Mouse (Mus musculus): ENCODE data around the gene Tiam1.

The Tiam1 gene

GRCm38 (mm10) chr16:90047841-90048240 lies 95.7 kb downstream of the Tiam1 start:
- DNase-seq (ENCODE audit: low spot score), result no peak

DNA sequence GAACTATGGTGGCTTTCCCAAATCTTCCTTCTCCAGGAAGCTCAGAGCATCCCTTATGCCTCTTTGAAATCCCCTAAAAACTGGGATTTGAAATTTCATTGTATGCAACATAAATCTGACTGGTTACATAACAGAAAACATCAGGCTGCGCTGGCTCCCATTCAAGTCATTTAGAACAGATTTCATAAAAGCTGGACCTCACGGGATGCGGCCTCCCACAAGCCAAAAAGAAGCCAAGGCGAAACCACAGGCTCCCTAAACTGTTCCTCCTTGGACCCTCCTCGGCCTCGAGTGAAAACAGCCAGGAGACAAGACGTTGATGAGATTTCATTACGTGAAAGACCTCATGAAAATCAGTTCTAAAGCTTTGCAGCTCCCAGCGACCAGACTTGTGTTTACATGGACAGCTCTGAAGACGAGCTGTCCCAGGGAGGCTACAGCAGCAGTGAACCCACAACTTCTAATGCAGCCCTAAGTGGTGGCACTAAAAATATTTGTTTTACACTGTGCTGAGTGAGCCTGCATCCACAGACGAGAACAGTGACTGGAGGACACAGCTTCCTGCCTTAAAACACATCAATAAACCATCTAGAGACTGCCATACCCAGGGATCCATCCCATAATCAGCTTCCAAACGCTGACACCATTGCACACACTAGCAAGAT lies 96.9 kb downstream of the Tiam1 start:
- DNase-seq (ENCODE audit: low spot score), result peak; percentile 29

DNA sequence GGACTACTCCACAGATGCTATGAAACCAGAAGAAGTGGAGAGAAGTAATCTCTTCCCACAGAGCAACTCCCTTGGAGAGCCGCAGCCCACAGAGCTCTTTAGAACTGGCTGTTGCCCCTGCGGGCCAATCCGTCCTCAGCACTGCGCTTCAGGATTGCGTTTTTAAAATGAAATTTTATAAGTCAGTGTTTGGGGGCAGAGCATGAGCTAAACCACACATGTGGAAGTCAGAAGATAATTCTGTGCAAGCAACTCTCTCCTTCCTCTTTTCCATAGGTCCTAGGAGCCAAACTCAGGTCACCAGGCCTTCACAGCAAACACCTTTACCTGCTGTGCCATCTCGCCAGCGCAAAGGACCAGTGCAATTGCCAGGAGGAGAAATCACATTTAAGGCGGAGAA lies 98.0 kb downstream of the Tiam1 start:
- DNase-seq (ENCODE audit: low spot score), result no peak

- no peak for DNase-seq (ENCODE audit: low spot score)
Observed at GRCm38 (mm10) chr16:90044004-90044754, 99.4 kb downstream of the Tiam1 start.

- DNase-seq (ENCODE audit: low spot score), result no peak
Observed at GRCm38 (mm10) chr16:90042874-90043273, 100.7 kb downstream of the Tiam1 start.

- DNase-seq (ENCODE audit: low spot score), result no peak
Observed at GRCm38 (mm10) chr16:90042386-90042785, 101.2 kb downstream of the Tiam1 start.

- no peak for DNase-seq (ENCODE audit: low spot score)
Observed at GRCm38 (mm10) chr16:90040771-90041364, 102.7 kb downstream of the Tiam1 start.

DNA sequence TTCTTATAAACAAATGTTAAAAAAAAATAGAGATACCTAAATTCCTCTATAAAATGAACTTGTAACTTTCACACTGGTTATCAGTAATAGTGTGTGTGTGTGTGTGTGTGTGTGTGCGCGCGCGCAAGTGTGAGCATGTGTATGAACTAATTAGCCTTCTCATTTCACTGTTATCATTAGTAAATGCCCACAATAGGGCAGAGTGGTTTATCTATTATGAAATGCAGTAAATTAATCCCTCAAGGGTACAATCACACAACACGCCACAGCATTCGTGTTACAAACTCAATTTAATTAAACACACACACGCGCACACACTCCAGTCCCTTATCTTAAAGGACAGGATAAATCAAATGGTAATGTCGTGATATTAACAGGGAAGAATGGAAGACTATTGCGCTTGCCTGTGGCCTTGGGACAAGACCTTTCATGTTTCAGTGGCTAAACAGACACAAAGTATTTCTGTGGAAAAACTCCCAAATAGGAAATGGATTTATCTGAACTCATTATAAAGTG lies 107.9 kb downstream of the Tiam1 start:
- DNase-seq (ENCODE audit: low spot score), result no peak

GRCm38 (mm10) chr16:90030355-90030754 lies 113.2 kb downstream of the Tiam1 start:
- DNase-seq (ENCODE audit: low spot score), result no peak

- DNase-seq (ENCODE audit: low spot score), result no peak
Observed at GRCm38 (mm10) chr16:90027886-90028285, 115.7 kb downstream of the Tiam1 start.

- DNase-seq (ENCODE audit: low spot score), result no peak
Observed at GRCm38 (mm10) chr16:90025526-90026172, 117.9 kb downstream of the Tiam1 start.

DNA sequence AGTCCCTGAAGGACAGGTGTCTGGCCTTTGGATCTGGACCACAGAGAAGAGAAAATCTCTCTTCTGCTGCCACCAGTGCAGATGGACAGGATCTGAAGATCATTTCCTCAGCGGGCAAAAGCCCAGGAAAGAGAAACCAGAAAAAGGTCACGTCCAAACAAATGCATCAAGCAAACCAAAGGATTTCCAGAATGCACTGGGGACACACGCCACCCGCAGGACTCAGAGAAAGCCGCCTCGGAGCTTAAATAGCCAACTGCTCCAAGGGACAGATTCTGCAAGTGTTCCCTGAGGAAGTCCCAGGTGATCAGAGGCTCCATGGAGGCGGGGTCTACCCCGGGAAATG lies 119.9 kb downstream of the Tiam1 start:
- DNase-seq (ENCODE audit: low spot score), result no peak

DNA sequence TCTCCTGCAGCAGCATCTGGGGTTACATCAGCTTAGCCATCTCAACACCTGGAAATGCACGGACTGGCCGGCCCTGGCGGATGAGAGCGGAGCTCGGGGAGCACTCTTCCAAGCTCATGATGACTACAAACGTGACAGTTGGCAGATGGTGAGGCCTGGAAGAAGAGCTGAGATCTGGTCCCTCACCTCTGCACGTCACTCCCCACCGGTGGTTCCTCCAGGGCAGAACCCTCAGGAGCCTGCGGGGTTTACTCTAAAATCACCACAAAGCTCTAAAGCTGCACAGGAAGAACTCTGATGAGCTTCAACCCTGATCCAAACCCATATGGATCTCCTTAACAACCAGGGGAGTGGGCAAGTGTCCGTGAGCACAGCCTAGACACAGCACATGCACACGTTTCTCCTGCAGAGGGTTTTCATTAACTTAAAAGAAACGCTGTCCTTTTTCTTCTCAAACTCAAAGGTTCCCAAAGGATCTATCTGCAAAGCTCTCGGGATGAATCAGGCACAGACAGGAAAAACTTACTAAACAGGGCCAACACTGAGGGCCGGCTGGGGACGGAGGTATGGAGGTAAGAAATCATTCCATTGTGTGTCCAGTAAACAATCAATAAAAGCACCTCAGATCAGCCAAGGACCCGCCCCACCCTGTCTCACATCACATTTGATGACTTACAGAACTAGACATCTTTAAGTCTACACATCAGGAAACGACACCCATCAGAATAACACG lies 120.5 kb downstream of the Tiam1 start:
- no peak for DNase-seq (ENCODE audit: low spot score)

DNA sequence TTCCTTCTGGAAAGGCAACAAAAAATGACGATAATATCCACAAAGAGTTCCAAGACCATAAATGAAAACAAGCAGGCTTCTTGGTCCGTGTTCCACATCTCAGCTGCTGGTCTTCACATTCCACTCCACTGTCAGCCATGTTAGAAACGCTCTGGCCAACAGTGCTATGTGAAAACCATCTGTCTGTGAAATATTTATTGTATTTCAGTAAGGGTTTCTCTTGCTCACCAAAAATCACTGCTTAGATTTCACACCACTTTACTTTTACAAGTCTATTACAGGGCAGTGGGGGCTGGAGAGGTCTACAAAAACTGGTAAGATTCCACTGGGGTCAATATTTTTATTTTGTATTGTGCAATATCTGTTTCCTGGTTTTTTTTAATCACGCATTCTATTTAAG lies 127.5 kb downstream of the Tiam1 start:
- no peak for DNase-seq (ENCODE audit: low spot score)

DNA sequence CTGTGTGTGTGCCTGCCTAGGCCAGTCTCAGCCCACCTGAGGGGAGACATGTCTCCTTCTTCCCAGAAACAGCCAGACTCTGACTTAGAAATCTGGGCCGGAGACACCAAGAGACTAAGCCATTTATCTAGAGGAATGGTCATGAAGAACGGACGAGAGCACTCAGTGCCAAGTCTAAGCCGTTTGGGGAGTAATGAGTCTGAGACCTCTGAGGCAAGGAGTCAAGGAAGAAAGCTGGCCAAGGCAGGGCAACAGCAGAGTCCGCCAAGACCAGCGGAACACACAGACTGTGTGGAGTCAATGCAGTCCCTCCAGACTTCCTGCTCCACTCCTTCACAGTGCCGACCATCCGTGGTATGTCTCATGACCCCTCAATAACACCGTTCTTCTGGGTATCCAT lies 129.0 kb downstream of the Tiam1 start:
- DNase-seq (ENCODE audit: low spot score), result peak; percentile 23

- DNase-seq (ENCODE audit: low spot score), result no peak
Observed at GRCm38 (mm10) chr16:90011521-90012181, 131.9 kb downstream of the Tiam1 start.

- DNase-seq (ENCODE audit: low spot score), result no peak
Observed at GRCm38 (mm10) chr16:90008504-90008903, 135.1 kb downstream of the Tiam1 start.

GRCm38 (mm10) chr16:90007391-90007977 lies 136.1 kb downstream of the Tiam1 start:
- DNase-seq (ENCODE audit: low spot score), result no peak

GRCm38 (mm10) chr16:90003556-90003955 lies 140.0 kb downstream of the Tiam1 start:
- DNase-seq (ENCODE audit: low spot score), result no peak

GRCm38 (mm10) chr16:89995155-89995554 lies 148.4 kb downstream of the Tiam1 start:
- no peak for DNase-seq (ENCODE audit: low spot score)
